15 mouse cellular contexts compared by ENCODE assay signal in genomic region chr6:142561151-142561550, GRCm38 (mm10). TPM values are rescaled to one million over a fixed set of nuclear protein-coding genes. Genes with fewer than 3 reads are reported as not detected.
DNase-seq lines count a peak whose midpoint lies in the region; TF ChIP-seq lines count a peak whose summit lies in the region.
"Had no signal": no experiment of that assay in that cellular context is flagged by ENCODE, and none has a peak within 500 bp of the region (broad histone marks: within the 10 kb centered on the region; RNA-seq: fewer than 3 reads in every experiment).

No protein-coding gene starts in this region.

- H3K9ac ChIP-seq in CH12.LX (ENCODE audit: insufficient read depth, low read depth): no peak overlapping the region
- H3K9ac ChIP-seq: forebrain, embryonic 12.5 days; liver, embryonic 15.5 days had no signal

- in situ Hi-C loops in CH12.LX (cut with MboI; ENCODE audit: low pct_ligation_motif_present, low pct_unique_long_range_greater_than_20kb, low sequenced_read_pairs): no loop called here

- no peak for TF ChIP-seq POLR2A in CH12.LX (IDR thresholded peaks at IDR 0.05; ENCODE audit: low read depth, low read length)

- no peaks in the 10 kb centered on the region for H3K36me3 ChIP-seq in CH12.LX (replicated peaks in 1 of 2; ENCODE audit: control insufficient read depth in 1 of 2, insufficient read depth in 1 of 2, low read length in 1 of 2)
- H3K36me3 ChIP-seq: forebrain, embryonic 12.5 days; heart, embryonic 10.5 days; liver, embryonic 15.5 days; midbrain, embryonic 10.5 days had no signal

- no peak overlapping the region for H3K4me3 ChIP-seq in CH12.LX (replicated peaks in 1 of 3; ENCODE audit: low read depth in 2 of 3, low read length in 2 of 3, poor library complexity in 1 of 3)
- H3K4me3 ChIP-seq: forebrain, embryonic 12.5 days; heart, embryonic 10.5 days; liver, embryonic 15.5 days; midbrain, embryonic 10.5 days; myocyte had no signal

- dilution Hi-C loops in CH12.LX (cut with MboI; ENCODE audit: extremely low pct_ligation_motif_present, extremely low pct_unique_long_range_greater_than_20kb, low sequenced_read_pairs): no loop called here

- TF ChIP-seq CTCF in CH12.LX (conservative IDR thresholded peaks at IDR 0.05 in 1 of 2, IDR thresholded peaks at IDR 0.05 in 1 of 2; ENCODE audit: low read depth in 2 of 2, low read length in 2 of 2): no peak

- TF ChIP-seq EP300 in CH12.LX (IDR thresholded peaks at IDR 0.05; ENCODE audit: low read length): no peak

- no peak overlapping the region for H3K4me2 ChIP-seq in CH12.LX (ENCODE audit: insufficient read depth, low read depth, poor library complexity, severe bottlenecking)
- H3K4me2 ChIP-seq: forebrain, embryonic 12.5 days; liver, embryonic 15.5 days had no signal

- DNase-seq in CH12.LX (ENCODE audit: extremely low read depth): peak; percentile 6
- peak; percentile 21 for DNase-seq in induced T-regulatory cell, adult 2 months (ENCODE audit: low read depth)
- peak; percentile 60 to 78 for DNase-seq in natural killer cell, adult 2 months (ENCODE audit: low spot score in 2 of 2)
- DNase-seq in thymus, postnatal 4 days: peak; percentile 45
- DNase-seq in urinary bladder, postnatal 14 days (ENCODE audit: low spot score): no peak
- DNase-seq in frontal cortex, postnatal 36 days (ENCODE audit: low spot score in 2 of 2): no peak
- DNase-seq in adrenal gland, adult 2 months: no peak
- DNase-seq: cerebellum, postnatal 10 days; gastrocnemius, postnatal 36 days had no signal

- H3K9me3 ChIP-seq in CH12.LX (replicated peaks; ENCODE audit: low read length): no peaks in the 10 kb centered on the region
- H3K9me3 ChIP-seq: forebrain, embryonic 12.5 days; heart, embryonic 10.5 days; liver, embryonic 15.5 days; midbrain, embryonic 10.5 days had no signal

- H3K27me3 ChIP-seq in CH12.LX (replicated peaks): no peaks in the 10 kb centered on the region
- H3K27me3 ChIP-seq: liver, embryonic 15.5 days had no signal

- no peak for TF ChIP-seq RAD21 in CH12.LX (IDR thresholded peaks at IDR 0.05; ENCODE audit: low read depth, low read length)

- H3K79me2 ChIP-seq in CH12.LX (replicated peaks; ENCODE audit: control insufficient read depth, extremely low read depth, insufficient read depth, poor library complexity, severe bottlenecking): no peaks in the 10 kb centered on the region

- peaks cover 0 to 14% of the 10 kb centered on the region in 2 experiments; a peak in 1 of 4 replicates for H3K4me1 ChIP-seq in CH12.LX (ENCODE audit: control insufficient read depth in 1 of 2, insufficient read depth in 2 of 2)
- H3K4me1 ChIP-seq: forebrain, embryonic 12.5 days; heart, embryonic 10.5 days; liver, embryonic 15.5 days; midbrain, embryonic 10.5 days had no signal

- H3K27ac ChIP-seq in CH12.LX (ENCODE audit: insufficient read depth, low read depth): no peak overlapping the region
- H3K27ac ChIP-seq: forebrain, embryonic 12.5 days; heart, embryonic 10.5 days; liver, embryonic 15.5 days; midbrain, embryonic 10.5 days had no signal

TF ChIP-seq in CH12.LX, 34 proteins besides CTCF, POLR2A, EP300 and RAD21:
- TF ChIP-seq TCF12 (IDR thresholded peaks at IDR 0.05; ENCODE audit: low read depth, low read length): no peak
- no peak for TF ChIP-seq CHD2 (IDR thresholded peaks at IDR 0.05; ENCODE audit: low read length)
- no peak for TF ChIP-seq ETS1 (conservative IDR thresholded peaks at IDR 0.05; ENCODE audit: low read depth, low read length)
- TF ChIP-seq ZNF384 (IDR thresholded peaks at IDR 0.05; ENCODE audit: low read depth, low read length): no peak
- TF ChIP-seq POLR2AphosphoS2 (IDR thresholded peaks at IDR 0.05; ENCODE audit: low read depth, low read length): no peak
- TF ChIP-seq ELF1 (IDR thresholded peaks at IDR 0.05; ENCODE audit: low read depth, low read length): no peak
- TF ChIP-seq ZMIZ1 (IDR thresholded peaks at IDR 0.05; ENCODE audit: low read depth, low read length): no peak
- no peak for TF ChIP-seq HCFC1 (IDR thresholded peaks at IDR 0.05; ENCODE audit: low read depth, low read length)
- TF ChIP-seq PAX5 (IDR thresholded peaks at IDR 0.05; ENCODE audit: low read length): no peak
- no peak for TF ChIP-seq JUND (conservative IDR thresholded peaks at IDR 0.05; ENCODE audit: low read depth, low read length)
- TF ChIP-seq RCOR1 (conservative IDR thresholded peaks at IDR 0.05; ENCODE audit: low read depth, low read length): no peak
- no peak for TF ChIP-seq MXI1 (IDR thresholded peaks at IDR 0.05; ENCODE audit: low read depth, low read length)
- TF ChIP-seq CHD1 (IDR thresholded peaks at IDR 0.05; ENCODE audit: low read depth, low read length): no peak
- no peak for TF ChIP-seq NELFE (IDR thresholded peaks at IDR 0.05; ENCODE audit: low read depth, low read length)

RNA-seq across cellular contexts. Expression of gene Kcnj8, which starts 10.3 kb away (rescaled TPM):
- total RNA-seq in CH12.LX (2012; rRNA removed): not detected in 2 replicates
- total RNA-seq in CH12.LX (2014; rRNA removed): not detected in 2 replicates
- polyA plus RNA-seq in CH12.LX (2012; ENCODE audit: insufficient read length, low read depth): not detected in 2 replicates
- total RNA-seq in adrenal gland, adult 2 months (2021): 10 to 100 TPM in 1 of 2 experiments, 1 to 10 TPM in 1; 6.4 to 12.1 TPM
- 5.6 and 7.6 TPM in 2 replicates for polyA plus RNA-seq in adrenal gland, adult 2 months (2012; rRNA removed)
- polyA plus RNA-seq: Patski had no signal

RNA-seq across cellular contexts. Expression of gene Ldhb, which starts 53.4 kb away (rescaled TPM):
- 0.25 TPM in 1 of 2 replicates, not detected in the other for total RNA-seq in CH12.LX (2012; rRNA removed)
- total RNA-seq in CH12.LX (2014; rRNA removed): 0.59 TPM in 1 of 2 replicates, not detected in the other
- polyA plus RNA-seq in CH12.LX (2012; ENCODE audit: insufficient read length, low read depth): not detected in 2 replicates
- total RNA-seq in adrenal gland, adult 2 months (2021): 100 to 1,000 TPM; 222 to 343 TPM
- 39.7 and 47.7 TPM in 2 replicates for polyA plus RNA-seq in adrenal gland, adult 2 months (2012; rRNA removed)

Comparison
In these comparisons a context has a peak if more than half of its experiments do, and no peak if none do; other contexts are left out.
1. DNase-seq: peak in CH12.LX (single experiment), induced T-regulatory cell, adult 2 months (single experiment), natural killer cell, adult 2 months (2 of 2) and thymus, postnatal 4 days (single experiment); none in urinary bladder, postnatal 14 days (single experiment), frontal cortex, postnatal 36 days (0 of 2) and adrenal gland, adult 2 months (single experiment).
2. RNA of gene Kcnj8, which starts 10.3 kb away (total RNA-seq): 6.4 to 12.1 TPM in adrenal gland, adult 2 months; not detected in CH12.LX; every median in the first group is over 4 times any median in the second.
3. RNA of gene Ldhb, which starts 53.4 kb away (total RNA-seq): 222 to 343 TPM in adrenal gland, adult 2 months; 0.25 to 0.59 TPM in CH12.LX; every median in the first group is over 100 times any median in the second.